Mouse (Mus musculus) stomach, embryonic 16.5 days (tissue): ENCODE results near the gene Gpr84. TPM values are rescaled to one million over a fixed set of nuclear protein-coding genes. Genes with fewer than 3 reads are reported as not detected.

Experiments used
- ATAC-seq: fragments of 200-750 bp; cut with Nextera tagmentation; 2 replicates; pipeline ENCODE4 v1.8.0; 2017; ENCODE audit warnings: moderate number of reproducible peaks, moderate TSS enrichment; ENCODE audit not compliant: insufficient read depth, low FRiP score
- H3K27ac ChIP-seq: fragments of 300-500 bp; sonication (generic); 2 replicates; pipeline ENCODE4 v1.5.1; 2014; ENCODE audit warnings: low read length
- H3K27me3 ChIP-seq: fragments of 300-500 bp; sonication (generic); 2 replicates; pipeline ENCODE4 v1.6.1; 2014; ENCODE audit warnings: low read length, control low read depth, mixed read lengths; ENCODE audit not compliant: control insufficient read depth, insufficient read depth
- H3K36me3 ChIP-seq: fragments of 300-500 bp; sonication (generic); 2 replicates; pipeline ENCODE4 v1.6.1; 2014; ENCODE audit warnings: low read length; ENCODE audit not compliant: control insufficient read depth, insufficient read depth
- H3K4me1 ChIP-seq: fragments of 300-500 bp; sonication (generic); 2 replicates; pipeline ENCODE4 v1.6.1; 2014; ENCODE audit warnings: low read length, control low read depth, mixed read lengths; ENCODE audit not compliant: control insufficient read depth, insufficient read depth
- H3K4me2 ChIP-seq: fragments of 300-500 bp; sonication (generic); 2 replicates; pipeline ENCODE4 v1.6.1; 2014; ENCODE audit warnings: low read depth, low read length, mixed read lengths
- H3K4me3 ChIP-seq: fragments of 300-500 bp; sonication (generic); replicated peaks from 2 replicates; pipeline ENCODE4 v1.5.1; 2014; ENCODE audit warnings: mild to moderate bottlenecking, low read length
- H3K9ac ChIP-seq: fragments of 300-500 bp; sonication (generic); 2 replicates; pipeline ENCODE4 v1.6.1; 2014; ENCODE audit warnings: low read length
- H3K9me3 ChIP-seq: fragments of 300-500 bp; sonication (generic); replicated peaks from 2 replicates; pipeline ENCODE4 v1.6.1; 2016; ENCODE audit warnings: low read length, control low read depth; ENCODE audit not compliant: control insufficient read depth
- WGBS: fragments of 180-500 bp; shearing (Covaris S2); extraction: QIAGEN DNeasy Blood & Tissue Kit; methylation state at CpG from one replicate; pipeline ENCODE4 v1.1.7; 2014; 5-methylcytosine and 5-hydroxymethylcytosine counted together
- polyA plus RNA-seq: library from polyadenylated mRNA; unstranded; fragments of >200 nt; fragmentation: Nextera tagmentation; extraction: Ambion mirVana; gene quantifications from 2 replicates; pipeline ENCODE4 v1.2.1, GENCODE M21; 2015

The Gpr84 gene
- polyA plus RNA-seq, 1 experiment from 2014 or later, result 0.15 TPM

DNA sequence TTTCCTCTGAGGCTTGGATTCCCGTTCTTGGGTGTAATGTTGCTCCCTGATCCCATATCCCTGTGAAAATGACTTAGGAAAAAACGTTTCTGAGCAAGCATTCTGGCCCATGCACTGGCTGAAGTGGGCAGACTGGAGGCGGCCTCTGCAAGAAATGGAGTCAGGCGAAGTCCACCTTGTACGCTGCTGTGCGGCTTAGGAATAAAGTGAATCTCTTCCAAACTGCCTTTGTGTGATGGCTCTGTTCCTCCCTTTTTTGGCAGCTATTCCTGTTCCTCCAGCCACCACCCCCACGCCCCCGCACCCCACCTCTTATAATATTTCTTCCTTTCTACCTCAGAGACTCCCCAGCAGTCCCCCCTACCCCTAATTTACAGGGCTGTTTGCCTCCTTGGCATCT, 10.8 kb downstream of the Gpr84 start:
- peak overlapping the region; percentile 73 for H3K27ac ChIP-seq
- no peaks in the 10 kb centered on the region for H3K27me3 ChIP-seq
- ATAC-seq, result 0 out of 2 replicates have a peak, but pooled peaks have one; percentile 3
- 52% methylated on average over 8 of the region's 8 CpGs for WGBS
- peak overlapping the region; percentile 41 for H3K4me2 ChIP-seq
- no peaks in the 10 kb centered on the region for H3K36me3 ChIP-seq
- no peak overlapping the region for H3K4me3 ChIP-seq
- H3K9ac ChIP-seq, result 0 out of 2 replicates have a peak overlapping the region, but pooled peaks have one; percentile 44
- H3K4me1 ChIP-seq, result peaks cover 48% of the 10 kb centered on the region
- H3K9me3 ChIP-seq, result no peaks in the 10 kb centered on the region

DNA sequence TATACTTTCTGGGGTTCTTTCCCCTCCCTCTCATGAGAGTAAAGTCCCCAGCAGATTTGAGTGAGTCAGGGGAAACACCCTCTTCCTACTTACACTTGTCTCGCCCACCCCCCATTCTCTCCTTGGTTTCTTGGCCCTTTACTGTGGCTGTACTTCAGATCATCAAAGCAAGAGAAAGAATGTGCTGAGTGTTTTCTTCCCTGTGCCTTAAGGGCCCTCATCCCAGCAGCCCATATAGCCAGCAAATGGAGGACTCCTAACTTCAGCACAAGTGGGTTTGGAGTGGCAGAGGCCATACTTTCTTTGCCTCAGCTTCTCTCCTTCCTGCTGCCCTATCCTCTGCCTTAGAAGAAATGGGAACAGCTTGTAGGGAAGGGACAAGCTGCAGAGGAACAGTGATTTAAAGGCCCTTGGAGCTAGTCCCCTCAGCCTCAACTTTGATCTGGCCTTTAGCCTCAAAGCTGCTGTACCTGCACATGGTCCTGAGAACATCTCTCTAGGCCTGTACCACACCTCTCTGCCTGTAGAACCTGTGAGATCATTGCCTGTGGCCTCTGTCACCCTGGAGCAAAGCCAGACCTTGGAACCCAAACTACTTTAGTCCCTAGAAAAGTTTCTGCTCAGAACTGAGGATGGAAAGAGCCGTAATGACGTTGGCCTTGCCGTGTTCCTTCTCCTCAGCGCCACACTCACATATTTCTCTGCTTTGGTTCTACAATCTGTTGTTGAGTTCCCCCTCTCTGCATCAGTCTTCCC, 11.4 kb downstream of the Gpr84 start:
- H3K4me2 ChIP-seq, result no peak overlapping the region
- ATAC-seq, result no peak
- H3K27me3 ChIP-seq, result no peaks in the 10 kb centered on the region
- peaks cover 42% of the 10 kb centered on the region for H3K4me1 ChIP-seq
- no peak overlapping the region for H3K4me3 ChIP-seq
- H3K27ac ChIP-seq, result peak overlapping the region; percentile 73
- 74% methylated on average over 5 of the region's 5 CpGs for WGBS
- H3K9me3 ChIP-seq, result no peaks in the 10 kb centered on the region
- H3K9ac ChIP-seq, result no peak overlapping the region
- H3K36me3 ChIP-seq, result no peaks in the 10 kb centered on the region

DNA sequence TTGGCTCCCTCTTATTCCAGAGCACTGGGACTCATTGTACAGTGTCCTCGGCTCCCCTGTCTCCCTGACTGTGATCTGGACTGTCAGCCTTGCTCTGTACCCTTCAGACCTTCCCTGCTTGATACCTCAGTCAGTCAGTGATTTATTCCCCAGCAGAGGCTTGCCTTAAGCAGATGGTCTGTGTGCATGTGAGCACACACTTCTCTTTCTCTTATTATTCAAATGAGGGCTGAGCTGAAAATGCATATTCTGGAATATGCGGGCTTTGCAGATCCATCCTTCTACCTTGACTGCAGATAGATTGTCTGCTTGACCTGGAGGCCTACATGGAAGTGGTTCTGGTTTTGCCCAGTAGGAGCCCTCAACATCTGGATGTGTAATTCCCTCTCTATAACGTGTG, 12.4 kb downstream of the Gpr84 start:
- H3K4me3 ChIP-seq, result no peak overlapping the region
- H3K36me3 ChIP-seq, result 0 out of 2 replicates have a peak, but pooled peaks cover 6% of the 10 kb centered on the region
- H3K9ac ChIP-seq, result no peak overlapping the region
- H3K27me3 ChIP-seq, result no peaks in the 10 kb centered on the region
- no peak overlapping the region for H3K27ac ChIP-seq
- 75% methylated on average over 3 of the region's 3 CpGs for WGBS
- H3K4me2 ChIP-seq, result no peak overlapping the region
- no peaks in the 10 kb centered on the region for H3K9me3 ChIP-seq
- ATAC-seq, result no peak
- H3K4me1 ChIP-seq, result peaks cover 33% of the 10 kb centered on the region

DNA sequence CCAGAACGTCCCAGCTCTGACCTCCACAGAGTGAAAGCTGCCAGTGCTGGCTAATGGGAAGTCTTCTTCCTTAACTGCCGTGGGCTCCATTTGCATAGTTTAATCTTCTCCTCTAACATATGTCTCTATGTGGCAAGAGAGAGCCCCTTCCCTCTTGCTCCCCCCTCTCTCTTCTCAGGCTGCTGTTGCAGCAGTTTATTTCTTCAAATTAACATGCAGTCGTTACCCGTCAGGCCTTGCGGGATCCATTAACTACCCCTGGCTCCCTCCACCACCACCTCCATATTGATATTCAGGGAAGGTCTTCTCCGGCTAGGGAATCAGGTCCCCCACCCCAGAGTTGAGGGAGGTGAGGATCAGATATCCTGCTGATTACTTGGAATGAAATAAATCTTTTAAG, 13.1 kb downstream of the Gpr84 start:
- ATAC-seq, result no peak
- 63% methylated on average over 6 of the region's 6 CpGs for WGBS
- peaks cover 11% of the 10 kb centered on the region; the same call in 1 of the 2 replicates for H3K36me3 ChIP-seq
- no peak overlapping the region for H3K4me2 ChIP-seq
- H3K4me1 ChIP-seq, result peaks cover 26% of the 10 kb centered on the region
- H3K9me3 ChIP-seq, result no peaks in the 10 kb centered on the region
- H3K9ac ChIP-seq, result no peak overlapping the region
- no peak overlapping the region for H3K27ac ChIP-seq
- no peaks in the 10 kb centered on the region for H3K27me3 ChIP-seq
- H3K4me3 ChIP-seq, result no peak overlapping the region

DNA sequence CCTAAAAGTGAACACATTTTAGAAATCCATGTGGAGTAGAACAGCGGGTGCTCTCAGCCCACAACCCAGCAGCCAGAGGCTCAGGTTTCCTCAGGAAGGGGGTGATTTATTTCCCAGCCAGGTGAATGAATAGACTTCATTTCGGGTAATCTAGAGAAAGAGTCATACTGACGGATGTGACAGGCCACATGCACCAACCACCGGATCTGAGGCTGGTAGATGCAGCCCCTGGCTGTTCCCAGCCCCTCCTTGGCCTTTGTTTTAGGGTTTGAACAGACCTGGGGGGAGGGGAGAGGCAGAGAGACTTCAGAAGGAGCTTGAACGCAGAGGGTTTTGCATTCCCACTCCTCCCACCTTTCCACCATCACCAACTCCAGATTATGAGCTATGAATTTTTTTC, 14.6 kb downstream of the Gpr84 start:
- WGBS, result 22% methylated on average over 5 of the region's 5 CpGs
- ATAC-seq, result no peak
- no peaks in the 10 kb centered on the region for H3K27me3 ChIP-seq
- H3K4me2 ChIP-seq, result no peak overlapping the region
- no peak overlapping the region for H3K27ac ChIP-seq
- H3K4me1 ChIP-seq, result peaks cover 13% of the 10 kb centered on the region; the same call in 1 of the 2 replicates
- H3K36me3 ChIP-seq, result peaks cover 21% of the 10 kb centered on the region
- H3K9ac ChIP-seq, result no peak overlapping the region
- H3K4me3 ChIP-seq, result no peak overlapping the region
- no peaks in the 10 kb centered on the region for H3K9me3 ChIP-seq

DNA sequence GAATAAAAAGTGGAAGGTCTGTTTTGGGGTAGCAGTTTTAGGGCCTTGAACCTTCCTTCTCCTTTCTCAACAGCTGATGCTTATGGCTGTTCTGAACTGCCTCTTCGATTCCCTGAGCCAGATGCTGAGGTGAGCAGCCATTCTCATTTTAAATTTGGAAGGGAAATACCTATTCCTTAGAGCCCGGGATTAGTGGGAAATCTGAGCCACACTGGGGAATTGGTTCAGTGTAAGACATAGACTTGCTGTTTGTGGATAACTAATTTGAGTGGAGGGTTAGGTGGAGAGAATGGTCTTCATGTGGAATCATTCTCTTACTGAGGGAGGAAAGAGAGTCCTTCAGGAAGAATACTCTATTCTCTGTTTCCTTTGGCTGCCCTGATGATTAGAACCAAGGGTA, 15.8 kb downstream of the Gpr84 start:
- no peak for ATAC-seq
- Histone ChIP-seq H3K9me3 (no peaks in the 10 kb centered on the region), H3K36me3 (peaks cover 21% of the 10 kb centered on the region), H3K27me3 (no peaks in the 10 kb centered on the region), H3K4me1 (peaks cover 1% of the 10 kb centered on the region; the same call in 1 of the 2 replicates), H3K4me3 (no peak overlapping the region), H3K4me2 (no peak overlapping the region), H3K9ac (no peak overlapping the region), H3K27ac (no peak overlapping the region)
- WGBS, result 85% methylated on average over 2 of the region's 2 CpGs

DNA sequence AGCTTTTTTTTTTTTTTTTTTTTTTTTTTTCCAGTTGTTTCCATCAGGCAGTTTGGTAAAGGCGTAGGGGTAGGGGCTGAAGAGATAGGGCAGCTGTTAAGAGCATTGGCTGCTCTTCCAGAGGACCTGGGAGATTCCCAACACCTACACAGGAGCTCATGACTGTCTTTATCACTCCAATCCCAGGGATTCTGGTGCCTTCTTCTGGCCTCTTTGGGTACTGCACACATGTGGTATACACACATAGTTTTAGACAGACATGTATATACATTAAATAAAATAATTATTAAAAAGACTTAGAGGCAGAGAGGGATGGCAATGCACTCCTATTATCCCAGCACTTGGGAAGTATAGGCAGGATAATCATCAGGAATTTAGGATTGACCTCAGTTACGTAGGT, 17.0 kb downstream of the Gpr84 start:
- ATAC-seq, result no peak
- Histone ChIP-seq H3K36me3 (peaks cover 21% of the 10 kb centered on the region), H3K27me3 (no peaks in the 10 kb centered on the region), H3K9me3 (no peaks in the 10 kb centered on the region), H3K9ac (no peak overlapping the region), H3K4me2 (no peak overlapping the region), H3K27ac (no peak overlapping the region), H3K4me1 (no peaks in the 10 kb centered on the region), H3K4me3 (no peak overlapping the region)
- WGBS, result 95% methylated on average over 2 of the region's 2 CpGs

DNA sequence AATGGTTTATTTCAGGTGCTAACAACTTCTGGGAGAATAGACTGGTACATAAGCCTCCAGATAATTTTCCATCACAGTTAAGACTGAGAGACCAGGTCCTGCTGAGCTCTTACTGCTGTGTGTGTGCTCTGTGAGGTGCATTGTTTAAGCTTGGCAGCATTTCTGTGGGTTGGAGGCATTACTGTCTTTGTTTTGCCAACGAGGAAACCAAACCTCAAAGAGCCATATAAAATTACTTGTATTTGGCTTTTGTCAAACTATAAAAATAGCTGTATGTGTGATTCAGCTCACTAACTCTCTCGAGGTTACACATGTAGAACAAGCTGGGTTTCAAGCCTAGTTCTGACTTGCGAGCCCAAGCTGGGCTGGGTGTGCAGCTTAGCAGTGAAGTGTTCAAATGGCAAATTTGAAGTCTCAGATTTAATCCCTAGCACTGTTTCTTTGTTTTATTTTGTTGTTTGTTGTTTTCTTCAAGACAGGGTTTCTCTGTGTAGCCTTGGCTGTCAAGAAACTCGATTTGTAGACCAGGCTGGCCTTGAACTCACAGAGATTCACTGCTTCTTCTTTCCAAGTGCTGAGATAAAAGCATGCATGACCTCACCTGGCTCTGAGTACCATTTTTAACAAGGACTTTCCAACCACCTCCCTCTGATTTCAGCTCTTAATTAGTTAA, 17.6 kb downstream of the Gpr84 start:
- Histone ChIP-seq H3K9me3 (no peaks in the 10 kb centered on the region), H3K27ac (no peak overlapping the region), H3K4me1 (no peaks in the 10 kb centered on the region), H3K4me2 (no peak overlapping the region), H3K36me3 (peaks cover 21% of the 10 kb centered on the region), H3K4me3 (no peak overlapping the region), H3K27me3 (no peaks in the 10 kb centered on the region), H3K9ac (no peak overlapping the region)
- 88% methylated on average over 4 of the region's 4 CpGs for WGBS
- no peak for ATAC-seq

DNA sequence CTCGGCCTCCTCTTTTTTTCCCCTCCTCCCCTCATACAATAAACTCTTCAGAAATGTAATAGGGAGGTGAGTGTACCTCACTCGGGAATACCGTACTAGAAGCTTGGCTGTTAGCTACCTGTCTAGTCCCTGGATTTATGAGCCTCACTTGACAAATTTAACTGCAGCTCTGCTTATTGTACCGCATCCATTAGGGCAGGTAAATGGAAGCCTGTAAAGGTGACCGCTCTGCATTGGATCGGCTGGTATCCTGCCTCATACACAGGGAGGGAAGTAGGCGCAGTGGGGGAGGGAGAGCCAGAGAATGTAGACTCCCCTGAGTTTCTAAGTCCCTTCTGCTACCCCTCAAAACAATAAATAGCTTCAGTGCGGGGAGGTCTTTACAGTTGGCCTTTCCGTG, 19.6 kb downstream of the Gpr84 start:
- peaks cover 21% of the 10 kb centered on the region for H3K36me3 ChIP-seq
- no peak for ATAC-seq

More for the DNA sequence above, 19.6 kb downstream of the Gpr84 start:
- Histone ChIP-seq H3K4me2 (no peak overlapping the region), H3K27ac (no peak overlapping the region), H3K27me3 (no peaks in the 10 kb centered on the region), H3K4me3 (no peak overlapping the region), H3K9me3 (no peaks in the 10 kb centered on the region), H3K9ac (no peak overlapping the region), H3K4me1 (peaks cover 2% of the 10 kb centered on the region; the same call in 1 of the 2 replicates)
- WGBS, result 70% methylated on average over 9 of the region's 9 CpGs
